Comparison of ENCODE assay signal across 8 mouse cellular contexts in the genomic region with DNA sequence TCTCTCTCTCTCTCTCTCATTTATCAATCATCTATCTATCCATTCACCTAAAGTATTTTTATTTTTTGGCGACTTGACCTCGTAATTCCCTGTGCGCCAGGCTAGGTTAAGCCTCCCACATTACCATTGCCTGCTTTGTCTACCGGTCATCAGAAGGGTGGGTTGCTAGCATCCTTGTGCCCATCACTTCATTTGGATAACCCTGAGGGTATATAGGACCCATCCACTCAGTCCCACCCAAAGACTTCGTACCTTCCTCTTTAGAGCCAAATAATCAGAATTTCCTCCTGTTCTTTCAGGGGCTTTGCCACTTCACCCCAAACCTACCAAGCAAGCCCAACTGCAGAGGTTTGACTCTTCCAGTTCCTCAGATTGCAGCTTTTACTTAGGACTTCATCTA. TPM values are rescaled to one million over a fixed set of nuclear protein-coding genes. Genes with fewer than 3 reads are reported as not detected.
DNase-seq lines count a peak whose midpoint lies in the region; ATAC-seq lines count a peak whose summit lies in the region.

No protein-coding gene starts in this region.

- peak overlapping the region; percentile 71 for H3K4me2 ChIP-seq in lung, embryonic 16.5 days (ENCODE audit: low read depth, low read length)
- peak overlapping the region; percentile 39 for H3K4me2 ChIP-seq in neural tube, embryonic 11.5 days (ENCODE audit: low read depth)

- intact Hi-C loops in gastrocnemius, postnatal 14 days (cut with DNase I; ENCODE audit: low total_unique reads), result no loop called here

- H3K27me3 ChIP-seq in lung, embryonic 16.5 days (ENCODE audit: control insufficient read depth, insufficient read depth, low read depth, low read length), result no peaks in the 10 kb centered on the region
- no peaks in the 10 kb centered on the region for H3K27me3 ChIP-seq in neural tube, embryonic 11.5 days (ENCODE audit: control insufficient read depth, insufficient read depth, low read length)

- DNase-seq in lung, postnatal 14 days, result no peak
- peak; percentile 29 for DNase-seq in embryo, embryonic 11 days
- DNase-seq in induced T-regulatory cell, adult 2 months (ENCODE audit: low read depth), result peak; percentile 39
- DNase-seq in neural tube, embryonic 11.5 days (ENCODE audit: low spot score), result peak; percentile 11
- no peak for DNase-seq in gastrocnemius, postnatal 14 days
- DNase-seq in adrenal gland, adult 8-10 months, result no peak
- no peak for DNase-seq in urinary bladder, postnatal 4 days (ENCODE audit: low spot score in 2 of 2)

- no peak overlapping the region for H3K27ac ChIP-seq in lung, embryonic 16.5 days (ENCODE audit: low read length)
- H3K27ac ChIP-seq in neural tube, embryonic 11.5 days (ENCODE audit: low read depth, low read length), result no peak overlapping the region

- H3K9ac ChIP-seq in lung, embryonic 16.5 days (ENCODE audit: low read length), result peak overlapping the region; percentile 17; the same call in 1 of the 2 replicates
- peak overlapping the region; percentile 26 for H3K9ac ChIP-seq in neural tube, embryonic 11.5 days (ENCODE audit: low read length)

- 12% methylated on average over 5 of the region's 5 CpGs for WGBS in lung, embryonic 16.5 days
- 17% methylated on average over 5 of the region's 5 CpGs for WGBS in neural tube, embryonic 11.5 days

- H3K4me3 ChIP-seq in lung, embryonic 16.5 days (ENCODE audit: low read length), result peak overlapping the region; percentile 95
- H3K4me3 ChIP-seq in neural tube, embryonic 11.5 days (ENCODE audit: low read depth, low read length), result peak overlapping the region; percentile 74

- peaks cover 6% of the 10 kb centered on the region for H3K36me3 ChIP-seq in lung, embryonic 16.5 days (ENCODE audit: control insufficient read depth, insufficient read depth, low read length)
- peaks cover 2% of the 10 kb centered on the region; the same call in 1 of the 2 replicates for H3K36me3 ChIP-seq in neural tube, embryonic 11.5 days (ENCODE audit: control insufficient read depth, insufficient read depth, low read length)

- ATAC-seq in lung, embryonic 16.5 days (ENCODE audit: low read depth), result no peak
- no peak for ATAC-seq in neural tube, embryonic 11.5 days (ENCODE audit: insufficient read depth, low FRiP score, low TSS enrichment)

- H3K9me3 ChIP-seq in lung, embryonic 16.5 days (ENCODE audit: control insufficient read depth, low read length), result no peaks in the 10 kb centered on the region
- no peaks in the 10 kb centered on the region for H3K9me3 ChIP-seq in neural tube, embryonic 11.5 days (ENCODE audit: control insufficient read depth, low read length)

- peaks cover 4% of the 10 kb centered on the region for H3K4me1 ChIP-seq in lung, embryonic 16.5 days (replicated peaks; ENCODE audit: control insufficient read depth, insufficient read depth, low read length)
- H3K4me1 ChIP-seq in neural tube, embryonic 11.5 days (ENCODE audit: control insufficient read depth, insufficient read depth, low read length), result no peaks in the 10 kb centered on the region

RNA-seq across cellular contexts. Expression of a gene that starts 0.7 kb away (rescaled TPM):
- polyA plus RNA-seq in lung, embryonic 16.5 days (2015; fragmentation: Nextera tagmentation; extraction: Ambion mirVana), result 85.8 and 87.3 TPM in 2 replicates
- polyA plus RNA-seq in neural tube, embryonic 11.5 days (2014; fragmentation: Nextera tagmentation; extraction: Ambion mirVana), result 93.6 and 106 TPM in 2 replicates
- total RNA-seq in gastrocnemius, postnatal 14 days (2021), result 1 to 10 TPM; 4.5 to 6.2 TPM
- total RNA-seq in adrenal gland, adult 8-10 months (2022), result 10 to 100 TPM in 1 of 4 experiments, 1 to 10 TPM in 3; 8.2 to 12.6 (median 9.0) TPM

RNA-seq across cellular contexts. Expression of a gene that starts 15.7 kb away (rescaled TPM):
- 56.6 and 58.7 TPM in 2 replicates for polyA plus RNA-seq in lung, embryonic 16.5 days (2015; fragmentation: Nextera tagmentation; extraction: Ambion mirVana)
- 59.1 and 60.3 TPM in 2 replicates for polyA plus RNA-seq in neural tube, embryonic 11.5 days (2014; fragmentation: Nextera tagmentation; extraction: Ambion mirVana)
- 1 to 10 TPM; 9.1 to 9.3 TPM for total RNA-seq in gastrocnemius, postnatal 14 days (2021)
- 10 to 100 TPM; 17.3 to 23.7 (median 19.4) TPM for total RNA-seq in adrenal gland, adult 8-10 months (2022)

RNA-seq across cellular contexts. Expression of a gene that starts 15.8 kb away (rescaled TPM):
- polyA plus RNA-seq in lung, embryonic 16.5 days (2015; fragmentation: Nextera tagmentation; extraction: Ambion mirVana), result 16.3 and 18.2 TPM in 2 replicates
- 31.1 and 31.2 TPM in 2 replicates for polyA plus RNA-seq in neural tube, embryonic 11.5 days (2014; fragmentation: Nextera tagmentation; extraction: Ambion mirVana)
- total RNA-seq in gastrocnemius, postnatal 14 days (2021), result 1 to 10 TPM; 6.8 to 7.0 TPM
- 10 to 100 TPM; 15.5 to 26.8 (median 20.7) TPM for total RNA-seq in adrenal gland, adult 8-10 months (2022)

RNA-seq across cellular contexts. Expression of a gene that starts 41.2 kb away (rescaled TPM):
- polyA plus RNA-seq in lung, embryonic 16.5 days (2015; fragmentation: Nextera tagmentation; extraction: Ambion mirVana), result 0.08 and 0.11 TPM in 2 replicates
- polyA plus RNA-seq in neural tube, embryonic 11.5 days (2014; fragmentation: Nextera tagmentation; extraction: Ambion mirVana), result 0.16 and 0.18 TPM in 2 replicates
- not detected for total RNA-seq in gastrocnemius, postnatal 14 days (2021)
- under 1 TPM in 2 of 4 experiments, not detected in 2; 0.03 to 0.06 TPM for total RNA-seq in adrenal gland, adult 8-10 months (2022)

RNA-seq across cellular contexts. Expression of a gene that starts 44.6 kb away (rescaled TPM):
- polyA plus RNA-seq in lung, embryonic 16.5 days (2015; fragmentation: Nextera tagmentation; extraction: Ambion mirVana), result 22.1 and 23.6 TPM in 2 replicates
- polyA plus RNA-seq in neural tube, embryonic 11.5 days (2014; fragmentation: Nextera tagmentation; extraction: Ambion mirVana), result 38.7 and 39.5 TPM in 2 replicates
- 10 to 100 TPM in 1 of 2 experiments, 1 to 10 TPM in 1; 9.8 to 16.6 TPM for total RNA-seq in gastrocnemius, postnatal 14 days (2021)
- total RNA-seq in adrenal gland, adult 8-10 months (2022), result 10 to 100 TPM; 20.7 to 27.1 (median 23.2) TPM

Comparison
In these comparisons a context has a peak if more than half of its experiments do, and no peak if none do; other contexts are left out.
1. DNase-seq: peak in embryo, embryonic 11 days (single experiment), induced T-regulatory cell, adult 2 months (single experiment) and neural tube, embryonic 11.5 days (single experiment); none in lung, postnatal 14 days (single experiment), gastrocnemius, postnatal 14 days (single experiment), adrenal gland, adult 8-10 months (single experiment) and urinary bladder, postnatal 4 days (0 of 2).